Mouse (Mus musculus) thymus, postnatal 14 days (tissue): Measurements from ENCODE around the gene Cldn4.
"Not testable (repeated sequence)": the region's sequence is repeated elsewhere in the genome, so short reads cannot be mapped to it uniquely, and the experiment has no call there.

Source experiments
- DNase-seq: peaks from one replicate; pipeline ENCODE4 v3.0.0; 2021

Cldn4 gene

GRCm38 (mm10) chr5:134963546-134963945, 16.8 kb upstream of the Cldn4 start:
- DNase-seq = no peak

- DNase-seq = no peak
Observed at GRCm38 (mm10) chr5:134961519-134961918, 14.8 kb upstream of the Cldn4 start.

GRCm38 (mm10) chr5:134960430-134960829, 13.7 kb upstream of the Cldn4 start:
- DNase-seq = peak; percentile 64

- DNase-seq = no peak
Observed at GRCm38 (mm10) chr5:134959114-134959513, 12.4 kb upstream of the Cldn4 start.

- no peak for DNase-seq
Observed at GRCm38 (mm10) chr5:134955491-134955890, 8.8 kb upstream of the Cldn4 start.

GRCm38 (mm10) chr5:134951053-134951884, 4.5 kb upstream of the Cldn4 start:
- DNase-seq = peak; percentile 70

GRCm38 (mm10) chr5:134948085-134948439, 1.3 kb upstream of the Cldn4 start:
- no peak for DNase-seq

- peak; percentile 49 for DNase-seq
Observed at GRCm38 (mm10) chr5:134947420-134948084, 818 bp upstream of the Cldn4 start.

GRCm38 (mm10) chr5:134946063-134946856, 474 bp downstream of the Cldn4 start:
- DNase-seq = peak; percentile 21

GRCm38 (mm10) chr5:134945266-134945959, 1.3 kb downstream of the Cldn4 start:
- no peak for DNase-seq

- no peak for DNase-seq
Observed at GRCm38 (mm10) chr5:134944179-134944578, 2.6 kb downstream of the Cldn4 start.

- no peak for DNase-seq
Observed at GRCm38 (mm10) chr5:134942740-134943139, 4.0 kb downstream of the Cldn4 start.

GRCm38 (mm10) chr5:134941472-134942209, 5.1 kb downstream of the Cldn4 start:
- DNase-seq = peak; percentile 90

- not testable (repeated sequence) for DNase-seq
Observed at GRCm38 (mm10) chr5:134939554-134939953, 7.2 kb downstream of the Cldn4 start.

- DNase-seq = no peak
Observed at GRCm38 (mm10) chr5:134939069-134939468, 7.7 kb downstream of the Cldn4 start.

- DNase-seq = no peak
Observed at GRCm38 (mm10) chr5:134936626-134937185, 10.0 kb downstream of the Cldn4 start.

GRCm38 (mm10) chr5:134936051-134936450, 10.7 kb downstream of the Cldn4 start:
- DNase-seq = no peak

GRCm38 (mm10) chr5:134934666-134935065, 12.1 kb downstream of the Cldn4 start:
- no peak for DNase-seq

GRCm38 (mm10) chr5:134933686-134934085, 13.0 kb downstream of the Cldn4 start:
- DNase-seq = peak; percentile 43

- peak; percentile 67 for DNase-seq
Observed at GRCm38 (mm10) chr5:134933281-134933680, 13.5 kb downstream of the Cldn4 start.

- DNase-seq = peak; percentile 78
Observed at GRCm38 (mm10) chr5:134932903-134933276, 13.8 kb downstream of the Cldn4 start.
